Mouse (Mus musculus) CH12.LX (cell line): ENCODE results near the gene Ell.

Experiments used
- CTCF ChIP-seq, 2 experiments: IDR thresholded peaks in 1 of 2; conservative IDR thresholded peaks in 1 of 2; 2 replicates each; pipeline ENCODE4 v1.5.1; 2011 to 2012; ENCODE audit warnings: low read depth in 2 of 2, low read length in 2 of 2, improper control_type of control experiment in 1 of 2, inconsistent platforms in 1 of 2, mild to moderate bottlenecking in 1 of 2, moderate library complexity in 1 of 2
- E2F4 ChIP-seq: IDR thresholded peaks from 2 replicates; pipeline ENCODE4 v1.6.1; 2011; ENCODE audit warnings: low read depth, low read length, improper control_type of control experiment; ENCODE audit not compliant: insufficient replicate concordance
- EP300 ChIP-seq: IDR thresholded peaks from 2 replicates; pipeline ENCODE4 v1.6.1; 2011; ENCODE audit warnings: low read length, improper control_type of control experiment
- POLR2A ChIP-seq: IDR thresholded peaks from 2 replicates; pipeline ENCODE4 v1.6.1; 2011; ENCODE audit warnings: low read depth, mild to moderate bottlenecking, improper control_type of control experiment, low read length
- SIN3A ChIP-seq: IDR thresholded peaks from 2 replicates; pipeline ENCODE4 v1.6.1; 2012; ENCODE audit warnings: low read length, improper control_type of control experiment, inconsistent platforms
- TCF12 ChIP-seq: IDR thresholded peaks from 2 replicates; pipeline ENCODE4 v1.6.1; 2014; ENCODE audit warnings: low read depth, mild to moderate bottlenecking, inconsistent platforms, low read length, improper control_type of control experiment
- UBTF ChIP-seq: IDR thresholded peaks from 2 replicates; pipeline ENCODE4 v1.6.1; 2012; ENCODE audit warnings: low read depth, mild to moderate bottlenecking, inconsistent platforms, low read length, improper control_type of control experiment, moderate library complexity
- ZC3H11A ChIP-seq: IDR thresholded peaks from 2 replicates; pipeline ENCODE4 v1.6.1; 2012; ENCODE audit warnings: low read depth, mild to moderate bottlenecking, inconsistent platforms, low read length, improper control_type of control experiment
- ZKSCAN1 ChIP-seq: IDR thresholded peaks from 2 replicates; pipeline ENCODE4 v1.6.1; 2012; ENCODE audit warnings: low read depth, inconsistent platforms, low read length, improper control_type of control experiment, borderline replicate concordance

DNA sequence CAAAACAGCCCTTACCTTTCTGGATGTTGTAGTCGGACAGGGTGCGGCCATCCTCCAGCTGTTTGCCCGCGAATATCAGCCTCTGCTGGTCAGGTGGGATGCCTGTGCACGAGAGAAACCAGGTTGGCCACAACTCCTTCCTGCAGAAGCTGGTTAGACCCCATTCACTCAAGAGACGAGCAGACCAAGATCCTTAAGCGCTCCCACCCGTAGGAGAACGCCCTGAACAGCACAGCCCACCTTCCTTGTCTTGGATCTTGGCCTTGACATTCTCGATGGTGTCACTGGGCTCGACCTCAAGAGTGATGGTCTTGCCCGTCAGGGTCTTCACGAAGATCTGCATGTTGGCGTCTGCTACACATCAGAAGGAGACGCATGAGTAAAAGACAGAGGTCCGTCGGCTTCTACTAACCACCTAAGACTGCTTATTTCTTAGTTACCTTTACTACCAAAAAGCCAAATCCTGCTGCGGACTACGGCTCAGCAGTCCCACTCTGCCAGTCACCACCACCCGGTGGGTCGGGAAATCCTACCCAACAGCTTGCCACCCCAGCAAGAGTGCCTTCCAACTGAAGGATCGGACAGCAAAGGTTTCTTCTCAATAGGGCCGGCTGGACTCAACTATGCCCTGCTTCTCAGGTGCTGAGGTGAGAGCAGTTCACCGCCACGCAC is 29.8 kb upstream of the Ell start:
- TF ChIP-seq SIN3A: no peak
- TF ChIP-seq E2F4: no peak
- no peak for TF ChIP-seq EP300
- TF ChIP-seq ZC3H11A: no peak
- TF ChIP-seq UBTF: no peak
- TF ChIP-seq TCF12: no peak
- no peak for TF ChIP-seq CTCF (conservative IDR thresholded peaks at IDR 0.05 in 1 of 2, IDR thresholded peaks at IDR 0.05 in 1 of 2; ENCODE audit: low read depth in 2 of 2, low read length in 2 of 2)
- no peak for TF ChIP-seq POLR2A
- TF ChIP-seq ZKSCAN1: no peak
